Mouse (Mus musculus): ENCODE measurements around the gene Ppp1r14d.

DNA sequence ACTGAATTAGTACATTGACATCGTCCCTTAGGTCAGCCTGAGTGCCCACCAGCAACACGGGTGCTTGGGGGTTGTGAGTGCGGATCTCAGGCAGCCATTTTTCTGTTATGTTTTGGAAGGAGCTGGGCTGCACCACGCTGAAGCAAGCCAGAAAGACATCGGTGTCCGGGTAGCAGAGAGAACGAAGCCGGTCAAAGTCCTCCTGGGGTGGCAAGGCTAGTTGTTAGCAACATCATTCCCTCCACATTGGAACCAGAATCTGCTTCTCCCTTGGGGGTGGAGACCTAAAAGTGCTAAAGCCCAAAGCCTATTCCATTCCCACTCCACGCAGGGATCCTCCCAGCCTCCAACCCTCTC lies 40.6 kb upstream of the Ppp1r14d start:
- TF ChIP-seq MAFK (IDR thresholded peaks at IDR 0.05; ENCODE audit: insufficient read depth, low read depth, low read length) = no peak
- no peak for TF ChIP-seq CHD2 (IDR thresholded peaks at IDR 0.05; ENCODE audit: low read depth, low read length)
- TF ChIP-seq ZC3H11A (IDR thresholded peaks at IDR 0.05; ENCODE audit: borderline replicate concordance, low read depth, low read length) = no peak
- no peak for TF ChIP-seq ZNF384 (IDR thresholded peaks at IDR 0.05; ENCODE audit: low read depth, low read length)
- no peak for TF ChIP-seq HCFC1 (IDR thresholded peaks at IDR 0.05; ENCODE audit: borderline replicate concordance, insufficient read depth, low read length)
